Mouse (Mus musculus) lung, postnatal 0 days (tissue): ENCODE results near the gene Myo19. TPM values are rescaled to one million over a fixed set of nuclear protein-coding genes. Genes with fewer than 3 reads are reported as not detected.

Experiments
- ATAC-seq: fragments of 200-750 bp; cut with Nextera tagmentation; 2 replicates; pipeline ENCODE4 v1.8.0; 2017; ENCODE audit warnings: moderate library complexity
- DNase-seq: peaks from one replicate; pipeline ENCODE4 v3.0.0-alpha.2; 2016; ENCODE audit warnings: low spot score
- H3K27ac ChIP-seq: fragments of 300-500 bp; sonication (generic); 2 replicates; pipeline ENCODE4 v1.5.1; 2014; ENCODE audit warnings: antibody characterized with exemption, mild to moderate bottlenecking, low read length, mixed read lengths
- H3K27me3 ChIP-seq: fragments of 300-500 bp; sonication (generic); replicated peaks from 2 replicates; pipeline ENCODE4 v1.6.1; 2014; ENCODE audit warnings: low read length, mixed read lengths; ENCODE audit not compliant: insufficient read depth
- H3K36me3 ChIP-seq: fragments of 300-500 bp; sonication (generic); 2 replicates; pipeline ENCODE4 v1.6.1; 2014; ENCODE audit warnings: low read length, mixed read lengths; ENCODE audit not compliant: insufficient read depth
- H3K4me1 ChIP-seq: fragments of 300-500 bp; sonication (generic); 2 replicates; pipeline ENCODE4 v1.6.1; 2014; ENCODE audit warnings: antibody characterized with exemption, low read depth, low read length, mixed read lengths; ENCODE audit not compliant: insufficient read depth
- H3K4me2 ChIP-seq: fragments of 300-500 bp; sonication (generic); replicated peaks from 2 replicates; pipeline ENCODE4 v1.6.1; 2014; ENCODE audit warnings: low read depth, mild to moderate bottlenecking, low read length, moderate library complexity, mixed read lengths
- H3K4me3 ChIP-seq: fragments of 300-500 bp; sonication (generic); 2 replicates; pipeline ENCODE4 v1.5.1; 2014; ENCODE audit warnings: low read depth, low read length
- H3K9ac ChIP-seq: fragments of 300-500 bp; sonication (generic); replicated peaks from 2 replicates; pipeline ENCODE4 v1.6.1; 2014; ENCODE audit warnings: low read depth, mild to moderate bottlenecking
- H3K9me3 ChIP-seq: fragments of 300-500 bp; sonication (generic); 2 replicates; pipeline ENCODE4 v1.6.1; 2016; ENCODE audit warnings: low read length, mixed read lengths
- CTCF ChIP-seq: IDR thresholded peaks from 2 replicates; pipeline ENCODE4 v1.5.1; 2016; ENCODE audit warnings: antibody characterized with exemption, mild to moderate bottlenecking
- EP300 ChIP-seq: IDR thresholded peaks from 2 replicates; pipeline ENCODE4 v1.6.1; 2016; ENCODE audit warnings: antibody characterized with exemption, mild to moderate bottlenecking, control low read depth
- WGBS: fragments of 180-500 bp; shearing (Covaris S2); extraction: QIAGEN DNeasy Blood & Tissue Kit; methylation state at CpG from one replicate; pipeline ENCODE4 v1.1.7; 2014; 5-methylcytosine and 5-hydroxymethylcytosine counted together
- microRNA-seq: library from miRNA; unstranded; fragments of <30 nt; microRNA quantifications from one replicate; pipeline ENCODE4, GENCODE M21; 2016
- polyA plus RNA-seq: library from polyadenylated mRNA; unstranded; fragments of >200 nt; fragmentation: Nextera tagmentation; extraction: Ambion mirVana; gene quantifications from 2 replicates; pipeline ENCODE4 v1.2.1, GENCODE M21; 2015

Myo19 gene
- polyA plus RNA-seq, 1 experiment from 2014 or later = 2.6 TPM

- Histone ChIP-seq H3K27ac (no peak within 1 kb of the TSS), H3K9me3 (no peaks in the 10 kb centered on the region), H3K4me1 (peaks cover 3% of the 10 kb centered on the region; the same call in 1 of the 2 replicates), H3K4me2 (peak within 1 kb of the TSS; percentile 35), H3K27me3 (peaks cover 3% of the 10 kb centered on the region; the same call in 1 of the 2 replicates), H3K4me3 (peak within 1 kb of the TSS; percentile 27), H3K9ac (no peak within 1 kb of the TSS), H3K36me3 (no peaks in the 10 kb centered on the region)
- ATAC-seq (no peak; the same call in 1 of the 2 replicates), DNase-seq (no peak)
- 4% methylated on average over 48 of the region's 49 CpGs for WGBS
- TF ChIP-seq EP300 = no peak
- TF ChIP-seq CTCF = 0 out of 2 replicates have a peak, but pooled peaks have one; percentile 2
These were observed 77.8 kb downstream of the Myo19 start, which contains the start of gene Car4 for GRCm38 (mm10) chr11:84957591-84958270. Car4 (plus strand) TSS chr11:84957786.

GRCm38 (mm10) chr11:84958271-84958630 lies 78.3 kb downstream of the Myo19 start:
- DNase-seq (no peak), ATAC-seq (no peak)
- Histone ChIP-seq H3K27me3 (peaks cover 3% of the 10 kb centered on the region; the same call in 1 of the 2 replicates), H3K4me2 (peak overlapping the region; percentile 35), H3K27ac (no peak overlapping the region), H3K9me3 (no peaks in the 10 kb centered on the region), H3K36me3 (no peaks in the 10 kb centered on the region), H3K4me3 (peak overlapping the region; percentile 27; the same call in 1 of the 2 replicates), H3K4me1 (peaks cover 3% of the 10 kb centered on the region; the same call in 1 of the 2 replicates), H3K9ac (no peak overlapping the region)
- TF ChIP-seq CTCF (no peak), EP300 (no peak)
- 7% methylated on average over 11 of the region's 11 CpGs for WGBS

DNA sequence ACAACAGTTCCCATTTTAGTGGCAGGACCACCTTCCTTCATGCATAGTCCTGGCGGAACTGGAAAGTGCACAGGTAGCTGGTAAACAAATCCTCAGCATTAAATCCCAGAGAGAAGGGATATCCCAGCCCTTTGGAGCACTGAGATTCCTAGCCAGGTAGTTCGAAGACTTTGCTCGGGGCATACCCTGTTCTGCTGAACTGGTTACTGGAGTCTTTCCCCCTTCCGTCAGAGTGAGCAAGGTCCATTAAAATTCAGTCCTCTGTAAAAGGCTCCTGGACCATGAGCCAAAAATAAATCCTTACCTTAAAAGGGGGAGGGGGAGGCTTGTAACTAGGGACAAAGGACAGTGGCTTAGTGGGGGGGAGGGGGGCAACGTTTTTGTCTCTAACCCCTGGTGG lies 79.2 kb downstream of the Myo19 start:
- H3K9ac ChIP-seq = no peak overlapping the region
- H3K4me2 ChIP-seq = 0 out of 2 replicates have a peak overlapping the region, but pooled peaks have one; percentile 17
- no peaks in the 10 kb centered on the region for H3K9me3 ChIP-seq
- TF ChIP-seq EP300 (no peak), CTCF (no peak)
- no peak for DNase-seq
- H3K27ac ChIP-seq = no peak overlapping the region
- H3K4me3 ChIP-seq = no peak overlapping the region; the same call in 1 of the 2 replicates
- H3K4me1 ChIP-seq = peaks cover 3% of the 10 kb centered on the region; the same call in 1 of the 2 replicates
- H3K27me3 ChIP-seq = peaks cover 3% of the 10 kb centered on the region; the same call in 1 of the 2 replicates
- ATAC-seq = no peak
- 43% methylated on average over 5 of the region's 5 CpGs for WGBS
- no peaks in the 10 kb centered on the region for H3K36me3 ChIP-seq

DNA sequence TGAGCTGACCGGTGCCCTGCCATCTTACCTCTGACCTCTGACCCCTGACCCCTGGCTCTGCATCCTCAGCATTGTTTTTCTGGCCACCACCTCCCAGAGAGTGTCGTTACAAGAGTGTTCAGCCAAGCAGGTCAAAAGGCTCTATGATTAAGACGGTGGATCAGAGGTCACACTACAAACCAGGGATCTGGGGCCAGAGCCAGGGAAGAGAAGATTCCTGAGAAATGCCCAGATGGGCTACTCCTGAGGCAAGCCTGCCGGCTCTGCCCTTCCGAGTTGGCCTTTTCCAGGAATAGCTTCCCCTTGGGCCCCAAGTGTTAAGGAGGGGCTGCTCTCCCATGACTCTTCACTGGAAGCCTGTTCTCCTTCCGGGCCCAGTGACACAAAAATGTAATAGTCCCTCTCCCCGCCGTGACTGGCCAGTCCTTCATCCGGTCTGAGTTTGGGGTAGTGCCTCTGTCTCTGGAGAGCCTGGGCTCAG lies 79.8 kb downstream of the Myo19 start:
- 4% methylated on average over 9 of the region's 9 CpGs for WGBS
- Histone ChIP-seq H3K36me3 (no peaks in the 10 kb centered on the region), H3K4me1 (peaks cover 3% of the 10 kb centered on the region; the same call in 1 of the 2 replicates), H3K4me3 (no peak overlapping the region), H3K27ac (peak overlapping the region; percentile 35; the same call in 1 of the 2 replicates), H3K27me3 (peaks cover 3% of the 10 kb centered on the region; the same call in 1 of the 2 replicates), H3K4me2 (0 out of 2 replicates have a peak overlapping the region, but pooled peaks have one; percentile 17), H3K9me3 (no peaks in the 10 kb centered on the region), H3K9ac (no peak overlapping the region)
- TF ChIP-seq EP300 (0 out of 2 replicates have a peak, but pooled peaks have one; percentile 24), CTCF (no peak)
- DNase-seq (peak; percentile 53), ATAC-seq (peak; percentile 69)

- H3K4me1 ChIP-seq = peaks cover 3% of the 10 kb centered on the region; the same call in 1 of the 2 replicates
- no peaks in the 10 kb centered on the region for H3K36me3 ChIP-seq
- no peak overlapping the region; the same call in 1 of the 2 replicates for H3K27ac ChIP-seq
- DNase-seq (no peak), ATAC-seq (no peak)
- TF ChIP-seq EP300 = no peak
- no peak for TF ChIP-seq CTCF
- H3K9me3 ChIP-seq = no peaks in the 10 kb centered on the region
- H3K4me2 ChIP-seq = no peak overlapping the region
- no peak overlapping the region for H3K4me3 ChIP-seq
- H3K27me3 ChIP-seq = peaks cover 3% of the 10 kb centered on the region; the same call in 1 of the 2 replicates
- 36% methylated on average over 3 of the region's 3 CpGs for WGBS
- no peak overlapping the region for H3K9ac ChIP-seq
These were observed 80.3 kb downstream of the Myo19 start for GRCm38 (mm10) chr11:84960291-84960690.

GRCm38 (mm10) chr11:84960780-84961179 lies 80.8 kb downstream of the Myo19 start:
- Histone ChIP-seq H3K4me1 (peaks cover 3% of the 10 kb centered on the region; the same call in 1 of the 2 replicates), H3K27me3 (peaks cover 3% of the 10 kb centered on the region; the same call in 1 of the 2 replicates), H3K36me3 (no peaks in the 10 kb centered on the region), H3K9ac (no peak overlapping the region), H3K4me2 (no peak overlapping the region), H3K4me3 (no peak overlapping the region), H3K9me3 (no peaks in the 10 kb centered on the region), H3K27ac (no peak overlapping the region)
- WGBS = 56% methylated on average over 6 of the region's 6 CpGs
- TF ChIP-seq EP300 (no peak), CTCF (no peak)
- no peak for ATAC-seq
- DNase-seq = no peak

Small RNAs within 50 kb of the gene (microRNA-seq; reads per million reads assigned to microRNA genes)
- gene Gm23564 = not detected

Other genes starting within 250 kb of the Myo19 start
- 5.3 and 6.5 TPM in 2 replicates for gene Mrm1, start 60.6 kb upstream of the Myo19 start, polyA plus RNA-seq
- gene Dhrs11, start 51.2 kb upstream of the Myo19 start, polyA plus RNA-seq = 9.1 and 9.3 TPM in 2 replicates
- gene Ggnbp2, start 9.3 kb upstream of the Myo19 start, polyA plus RNA-seq = 56.4 and 57.3 TPM in 2 replicates
- 1.1 and 1.5 TPM in 2 replicates for gene Pigw, start 137 bp downstream of the Myo19 start, polyA plus RNA-seq
- 24.1 and 27.5 TPM in 2 replicates for gene Znhit3, start 36.2 kb downstream of the Myo19 start, polyA plus RNA-seq
- gene Car4, start 77.6 kb downstream of the Myo19 start, polyA plus RNA-seq = 172 and 190 TPM in 2 replicates